22 mouse cellular contexts compared by ENCODE assay signal in genomic region chr16:22674164-22674563, GRCm38 (mm10). TPM values are rescaled to one million over a fixed set of nuclear protein-coding genes. Genes with fewer than 3 reads are reported as not detected.
DNase-seq lines count a peak whose midpoint lies in the region; ATAC-seq and TF ChIP-seq lines count a peak whose summit lies in the region.
"Had no signal": no experiment of that assay in that cellular context is flagged by ENCODE, and none has a peak within 500 bp of the region (broad histone marks: within the 10 kb centered on the region; RNA-seq: fewer than 3 reads in every experiment).

No protein-coding gene starts in this region.

- no peak overlapping the region for H3K4me3 ChIP-seq in layer of hippocampus, adult 2 months
- H3K4me3 ChIP-seq: embryonic facial prominence, embryonic 10.5 days; embryonic facial prominence, embryonic 12.5 days; forebrain, embryonic 13.5 days; forebrain, embryonic 15.5 days had no signal

- DNase-seq in layer of hippocampus, adult 2 months (ENCODE audit: low spot score in 2 of 2): no peak
- no peak for DNase-seq in layer of hippocampus, postnatal 25 days (ENCODE audit: extremely low spot score in 1 of 2, low spot score in 1 of 2)
- DNase-seq in urinary bladder, postnatal 14 days (ENCODE audit: low spot score): peak; percentile 55
- no peak for DNase-seq in urinary bladder, postnatal 4 days (ENCODE audit: low spot score in 2 of 2)
- no peak for DNase-seq in cerebellum, adult 9-10 months
- DNase-seq: adrenal gland, adult 2 months; adrenal gland, postnatal 10 days; adrenal gland, postnatal 25 days; cerebellum, adult 11 months; cerebellum, adult 18-20 months; cerebellum, adult 8-10 months; cerebellum, postnatal 10 days; cerebellum, postnatal 25 days; forebrain, postnatal 0 days had no signal

- peak overlapping the region; percentile 81 for H3K27ac ChIP-seq in layer of hippocampus, adult 2 months
- H3K27ac ChIP-seq: embryonic facial prominence, embryonic 10.5 days; embryonic facial prominence, embryonic 12.5 days; forebrain, embryonic 13.5 days; forebrain, embryonic 15.5 days had no signal

- no peak for TF ChIP-seq CTCF in layer of hippocampus, adult 2 months (conservative IDR thresholded peaks at IDR 0.05)

- ATAC-seq in hematopoietic stem cell, adult 5-6 weeks (replicated peaks in 1 of 2; ENCODE audit: insufficient read depth in 1 of 2, low FRiP score in 2 of 2, low TSS enrichment in 1 of 2, low read depth in 1 of 2, poor library complexity in 2 of 2, severe bottlenecking in 2 of 2): peak; percentile 71 to 78
- no peak; the same call in 1 of the 2 replicates for ATAC-seq in frontal cortex, adult (ENCODE audit: low TSS enrichment)
- ATAC-seq: CD4-positive, CD25-positive, alpha-beta regulatory T cell, adult 4 months; forebrain, embryonic 13.5 days; forebrain, embryonic 15.5 days; forebrain, postnatal 0 days; Patski had no signal

RNA-seq across cellular contexts. Expression of gene Dgkg, which starts 17.1 kb away (rescaled TPM):
- 100 to 1,000 TPM; 199 to 231 TPM for total RNA-seq in layer of hippocampus, adult 2 months (2021)
- total RNA-seq in layer of hippocampus, postnatal 25 days (2021): 100 to 1,000 TPM; 190 to 202 TPM
- 17.9 and 23.6 TPM in 2 replicates for total RNA-seq in hematopoietic stem cell, adult 5-6 weeks (2017)
